Mouse (Mus musculus) ovary, adult 18-20 months (tissue): ENCODE results near the gene Cemip2.
A peak's percentile ranks its signal among the peaks of the same experiment; 100 is the strongest.

ENCODE experiments used
- DNase-seq: peaks from one replicate; pipeline ENCODE4 v3.0.0; 2022; ENCODE audit warnings: low spot score, mixed read lengths

Gene Cemip2

GRCm38 (mm10) chr19:21779106-21779505, 964 bp downstream of the Cemip2 start:
- no peak for DNase-seq

DNA sequence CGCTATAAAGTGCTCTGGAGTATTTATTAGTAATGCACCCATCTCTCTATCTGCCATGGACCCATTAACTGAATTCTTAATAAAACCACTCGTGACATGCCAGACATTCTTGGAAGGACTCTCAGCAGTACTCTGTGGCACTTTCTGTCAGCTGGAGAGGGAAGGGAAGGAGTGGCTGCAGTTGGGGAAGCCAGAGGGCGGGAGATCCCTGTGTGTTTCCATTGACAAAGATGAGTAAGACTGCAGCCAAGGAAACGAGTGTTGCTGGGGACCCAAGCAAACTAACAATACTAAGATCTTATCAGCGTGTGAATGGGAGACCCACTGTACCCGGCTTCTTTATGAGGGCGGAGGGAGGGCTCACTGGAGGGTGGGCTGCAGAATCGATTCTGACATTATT, 2.5 kb downstream of the Cemip2 start:
- DNase-seq, result no peak

DNA sequence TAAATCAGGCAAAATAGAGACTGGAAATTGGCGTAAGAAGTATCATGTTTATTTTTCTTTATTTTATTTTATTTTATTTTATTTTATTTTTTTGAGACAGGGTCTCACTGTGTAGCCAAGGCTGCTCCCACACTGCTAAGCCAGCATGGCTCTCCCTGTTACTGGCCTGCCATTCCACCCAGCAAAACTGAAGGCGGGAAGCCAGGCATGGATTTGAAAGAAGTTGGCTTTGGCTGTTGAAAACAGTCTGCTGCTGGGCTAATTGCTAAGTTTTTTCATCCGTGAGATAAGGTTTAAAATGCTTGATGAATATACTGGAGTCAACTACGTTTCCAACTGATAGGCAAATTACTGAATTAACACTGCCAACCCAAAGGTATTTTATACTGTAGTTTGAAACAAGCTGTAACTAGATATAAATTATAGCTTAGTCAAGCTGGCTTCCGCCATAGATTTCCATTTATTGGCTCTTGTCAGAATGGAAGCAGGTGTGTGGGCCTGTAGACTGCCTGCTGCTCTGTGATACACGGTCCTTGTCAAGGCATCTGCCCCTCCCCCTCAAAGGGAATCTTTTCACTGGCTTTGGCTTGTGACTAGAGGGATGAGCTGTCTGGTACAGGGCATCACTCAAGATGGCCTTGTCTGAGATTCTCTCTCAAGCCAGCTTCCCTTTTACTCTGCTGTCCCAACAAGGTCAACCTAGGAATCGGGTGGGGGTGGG, 3.1 kb downstream of the Cemip2 start:
- DNase-seq, result no peak

DNA sequence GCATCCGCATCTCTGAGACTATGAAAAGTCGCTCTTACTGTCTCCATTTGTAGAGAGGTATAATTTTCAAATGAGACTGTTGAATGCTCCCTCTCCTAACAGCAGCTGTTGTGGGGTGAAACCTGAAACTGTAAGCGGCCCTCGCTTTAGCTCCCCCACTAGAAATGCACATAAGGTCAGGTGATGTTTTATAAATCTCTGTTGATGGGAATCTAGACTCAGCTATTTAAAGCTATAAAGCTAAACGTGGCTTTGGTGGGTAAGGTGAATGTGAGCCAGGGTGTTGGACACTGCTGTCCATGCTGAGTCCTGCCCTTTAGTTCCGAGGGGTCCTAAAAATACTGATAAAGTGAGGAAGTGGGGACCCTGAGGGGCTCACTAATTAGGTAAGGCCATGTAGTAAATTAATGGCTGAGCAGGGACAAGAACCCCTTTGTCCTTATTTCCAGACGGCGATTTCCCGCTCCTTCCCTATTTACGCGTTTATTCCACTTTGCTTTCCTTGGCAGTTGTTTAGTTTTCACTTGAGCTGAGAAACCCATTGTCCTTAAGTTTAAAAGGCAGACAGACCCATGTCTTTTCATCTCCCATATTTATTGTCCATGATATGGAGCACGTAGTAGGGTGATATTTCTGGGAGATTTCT, 3.8 kb downstream of the Cemip2 start:
- DNase-seq, result no peak

DNA sequence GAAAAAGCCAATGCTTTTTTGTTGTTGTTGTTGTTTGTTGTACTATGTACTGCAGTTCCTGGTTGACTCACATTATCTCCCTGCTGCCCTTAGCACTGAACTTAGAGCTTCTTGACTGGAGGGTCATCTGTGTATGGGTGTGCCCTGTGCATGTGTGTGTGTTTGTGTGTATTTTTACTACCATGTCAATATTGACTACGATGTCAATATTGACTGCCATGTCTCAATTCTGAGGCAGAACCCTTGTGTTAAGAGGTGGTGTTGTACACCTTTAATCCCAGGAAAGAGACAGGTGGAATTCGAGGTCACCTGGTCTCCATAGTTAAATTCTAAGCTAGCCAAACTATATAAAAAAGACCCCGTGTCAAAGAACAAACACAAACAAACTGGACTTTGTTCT, 5.6 kb downstream of the Cemip2 start:
- DNase-seq, result no peak

- DNase-seq, result no peak
Observed at GRCm38 (mm10) chr19:21784331-21785131, 6.4 kb downstream of the Cemip2 start.

DNA sequence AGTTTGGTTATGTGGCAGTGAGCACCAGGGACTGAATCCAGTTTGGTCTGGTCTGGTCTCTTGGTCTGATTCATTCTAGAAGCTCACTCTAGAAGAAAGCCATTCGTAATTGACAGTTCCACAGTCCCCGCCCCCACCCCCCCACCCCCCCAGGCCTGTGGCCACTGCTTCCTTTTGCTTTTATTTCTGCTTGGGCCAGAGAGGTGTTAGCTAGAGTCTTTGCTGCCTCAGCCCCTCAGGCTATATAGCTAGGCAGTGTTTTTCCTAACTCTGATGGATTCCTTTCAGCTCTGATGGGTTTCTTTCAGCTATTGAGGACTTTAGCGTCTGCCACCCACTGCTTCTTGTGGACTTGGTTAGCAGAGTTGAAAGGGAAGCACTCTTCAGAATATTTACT, 7.0 kb downstream of the Cemip2 start:
- DNase-seq, result no peak

GRCm38 (mm10) chr19:21787004-21787480, 8.9 kb downstream of the Cemip2 start:
- no peak for DNase-seq

DNA sequence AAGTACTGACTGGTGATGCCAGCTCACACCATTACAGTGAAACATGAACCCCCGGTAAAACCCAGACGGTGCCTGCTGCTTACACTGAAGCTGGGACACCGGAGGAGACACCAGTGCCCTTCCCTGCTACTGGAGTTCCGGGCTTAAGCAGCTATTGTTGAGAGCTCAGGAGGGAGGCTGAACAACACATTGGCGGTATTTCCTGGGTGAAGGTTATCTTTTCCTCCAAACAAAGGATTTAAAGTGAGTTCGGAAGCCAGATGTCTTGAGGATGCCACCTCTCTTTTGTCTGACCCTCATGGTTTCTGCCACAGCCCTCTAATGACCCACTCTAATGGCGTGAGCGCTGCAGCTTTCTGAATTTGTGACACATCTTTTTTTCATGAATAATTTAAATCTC, 10.9 kb downstream of the Cemip2 start:
- no peak for DNase-seq

DNA sequence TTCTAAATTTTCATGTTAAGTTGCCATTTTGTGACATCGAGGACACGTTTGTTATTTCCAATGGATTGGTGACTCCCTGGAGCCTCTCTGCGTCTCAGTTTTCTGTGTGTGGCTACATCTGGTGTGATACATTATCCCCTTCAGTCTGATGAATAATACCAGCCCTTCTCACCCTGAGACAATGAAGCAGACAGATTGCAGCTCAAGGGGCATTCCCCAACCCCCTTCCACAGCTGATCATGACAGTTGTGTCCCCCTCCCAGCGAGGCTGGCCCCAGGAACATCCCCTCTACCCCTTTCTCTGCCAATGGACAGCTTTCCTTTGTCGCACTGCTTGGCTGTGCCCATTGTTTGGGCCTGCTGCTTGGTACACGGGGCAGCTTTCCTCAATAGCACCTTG, 11.5 kb downstream of the Cemip2 start:
- DNase-seq, result no peak

DNA sequence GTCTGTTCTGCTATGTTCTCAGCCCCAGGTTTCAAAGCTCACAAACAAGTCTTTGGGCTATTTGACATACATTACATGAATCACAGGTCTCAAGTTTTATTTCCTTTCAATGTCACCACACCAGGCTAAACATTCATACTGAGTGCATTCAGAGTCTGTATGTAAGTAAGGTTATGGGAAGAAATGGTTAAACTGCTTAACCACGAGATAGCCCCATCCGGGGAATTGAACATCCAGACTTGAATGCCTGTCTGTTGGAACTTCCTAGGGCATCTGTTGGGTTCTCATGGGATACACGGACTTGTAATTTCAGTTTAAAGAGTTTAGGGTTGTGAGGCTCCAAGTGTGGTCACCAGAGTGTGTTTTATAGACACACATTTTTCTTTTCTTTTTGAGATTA, 13.2 kb downstream of the Cemip2 start:
- DNase-seq, result no peak

DNA sequence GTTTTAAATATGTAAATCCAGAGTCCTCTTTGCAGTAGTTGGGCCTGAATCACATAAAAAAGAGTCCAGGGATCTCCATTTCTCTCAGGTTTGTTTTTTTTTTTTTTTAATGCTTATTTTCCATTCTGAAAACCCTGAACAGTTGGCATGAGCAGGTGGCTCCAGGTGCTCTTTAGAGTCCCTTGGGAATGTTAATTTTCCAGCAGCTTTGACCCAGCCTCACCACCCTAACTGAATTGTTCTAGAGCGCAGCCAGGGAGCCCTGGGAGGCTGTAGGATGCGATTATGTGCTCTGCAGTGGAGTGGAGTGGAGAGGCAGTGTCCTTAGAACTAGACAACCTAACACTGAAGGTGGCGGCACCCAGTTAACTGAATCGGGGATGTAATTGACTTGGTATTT, 13.7 kb downstream of the Cemip2 start:
- DNase-seq, result no peak

GRCm38 (mm10) chr19:21792587-21793175, 14.5 kb downstream of the Cemip2 start:
- no peak for DNase-seq

DNA sequence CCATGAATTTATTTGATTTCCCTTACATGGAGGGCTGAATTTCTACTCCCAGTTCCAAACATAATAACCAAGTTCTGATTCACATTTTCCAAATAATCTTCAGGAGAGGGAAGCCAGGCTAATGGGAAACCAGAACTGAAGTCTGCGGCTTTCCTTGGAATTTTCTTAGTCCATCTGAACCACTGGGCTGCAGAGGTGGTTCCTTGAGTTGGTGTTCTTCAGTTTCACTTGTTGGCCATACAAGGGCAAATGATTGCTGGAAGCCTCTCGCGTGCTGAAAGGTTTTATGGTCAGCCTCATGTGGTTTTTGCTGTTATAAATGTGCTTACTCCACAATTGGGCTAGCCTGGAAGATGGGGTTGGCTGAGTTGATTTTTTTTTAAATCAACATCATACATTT, 16.4 kb downstream of the Cemip2 start:
- no peak for DNase-seq

- DNase-seq, result no peak
Observed at GRCm38 (mm10) chr19:21796333-21796732, 18.2 kb downstream of the Cemip2 start.

- DNase-seq, result no peak
Observed at GRCm38 (mm10) chr19:21798700-21799099, 20.6 kb downstream of the Cemip2 start.

GRCm38 (mm10) chr19:21799410-21800373, 21.6 kb downstream of the Cemip2 start:
- DNase-seq, result no peak

- DNase-seq, result no peak
Observed at GRCm38 (mm10) chr19:21804488-21804887, 26.3 kb downstream of the Cemip2 start.

- peak; percentile 9 for DNase-seq
Observed at GRCm38 (mm10) chr19:21805305-21805704, 27.2 kb downstream of the Cemip2 start.

- DNase-seq, result no peak
Observed at GRCm38 (mm10) chr19:21810135-21810534, 32.0 kb downstream of the Cemip2 start.

- DNase-seq, result no peak
Observed at GRCm38 (mm10) chr19:21813560-21813959, 35.4 kb downstream of the Cemip2 start.
